Mouse (Mus musculus) urinary bladder, adult 18-20 months (tissue): Measurements from ENCODE around the gene Xxylt1.

Experiments used
- DNase-seq, 2 experiments: peaks; one replicate each; pipeline ENCODE4 v3.0.0; 2022; ENCODE audit warnings: low spot score in 2 of 2, mixed read lengths in 2 of 2

Xxylt1 gene

GRCm38 (mm10) chr16:31061246-31061880 is 19.9 kb downstream of the Xxylt1 start:
- no peak for DNase-seq

GRCm38 (mm10) chr16:31060714-31061113 is 20.5 kb downstream of the Xxylt1 start:
- no peak for DNase-seq

- no peak for DNase-seq
These were observed 21.0 kb downstream of the Xxylt1 start for GRCm38 (mm10) chr16:31060226-31060625.

GRCm38 (mm10) chr16:31059730-31060129 is 21.5 kb downstream of the Xxylt1 start:
- no peak for DNase-seq

GRCm38 (mm10) chr16:31052812-31053211 is 28.4 kb downstream of the Xxylt1 start:
- DNase-seq, result no peak

- no peak for DNase-seq
These were observed 29.0 kb downstream of the Xxylt1 start for GRCm38 (mm10) chr16:31052177-31052726.

- DNase-seq, result no peak
These were observed 30.5 kb downstream of the Xxylt1 start for GRCm38 (mm10) chr16:31050701-31051100.

GRCm38 (mm10) chr16:31048194-31048593 is 33.0 kb downstream of the Xxylt1 start:
- no peak for DNase-seq

GRCm38 (mm10) chr16:31047186-31047898 is 33.9 kb downstream of the Xxylt1 start:
- DNase-seq, result no peak

- DNase-seq, result no peak
These were observed 35.0 kb downstream of the Xxylt1 start for GRCm38 (mm10) chr16:31046217-31046659.

GRCm38 (mm10) chr16:31045211-31045610 is 36.0 kb downstream of the Xxylt1 start:
- DNase-seq, result no peak

- no peak for DNase-seq
These were observed 38.1 kb downstream of the Xxylt1 start for GRCm38 (mm10) chr16:31043136-31043535.

- no peak for DNase-seq
These were observed 39.7 kb downstream of the Xxylt1 start for GRCm38 (mm10) chr16:31041566-31041965.

- no peak for DNase-seq
These were observed 41.3 kb downstream of the Xxylt1 start for GRCm38 (mm10) chr16:31039803-31040459.

GRCm38 (mm10) chr16:31037431-31037830 is 43.8 kb downstream of the Xxylt1 start:
- DNase-seq, result no peak

GRCm38 (mm10) chr16:31035651-31036245 is 45.5 kb downstream of the Xxylt1 start:
- DNase-seq, result no peak

GRCm38 (mm10) chr16:31035235-31035634 is 46.0 kb downstream of the Xxylt1 start:
- DNase-seq, result no peak

- DNase-seq, result no peak
These were observed 47.2 kb downstream of the Xxylt1 start for GRCm38 (mm10) chr16:31034051-31034450.

GRCm38 (mm10) chr16:31029739-31030485 is 51.3 kb downstream of the Xxylt1 start:
- no peak for DNase-seq

GRCm38 (mm10) chr16:31027675-31028074 is 53.6 kb downstream of the Xxylt1 start:
- no peak for DNase-seq

- no peak for DNase-seq
These were observed 55.7 kb downstream of the Xxylt1 start for GRCm38 (mm10) chr16:31025516-31025915.
